Comparison of ENCODE assay signal across 8 mouse cellular contexts in genomic region chr4:102510939-102511391, GRCm38 (mm10).
DNase-seq lines count a peak whose midpoint lies in the region; ATAC-seq and TF ChIP-seq lines count a peak whose summit lies in the region.

No protein-coding gene starts in this region.

- TF ChIP-seq CTCF in embryonic fibroblast, embryonic 13.5 days (IDR thresholded peaks at IDR 0.05; ENCODE audit: borderline replicate concordance, insufficient read depth, low read length), result no peak
- TF ChIP-seq CTCF in stomach, postnatal 0 days (IDR thresholded peaks at IDR 0.05; ENCODE audit: low read depth), result no peak

- H3K4me3 ChIP-seq in embryonic fibroblast, embryonic 13.5 days (ENCODE audit: insufficient read depth, low read length), result no peak overlapping the region
- H3K4me3 ChIP-seq in heart, embryonic 11.5 days (ENCODE audit: low read depth, low read length), result no peak overlapping the region
- H3K4me3 ChIP-seq in liver, embryonic 12.5 days, result no peak overlapping the region; the same call in 1 of the 2 replicates
- H3K4me3 ChIP-seq in stomach, postnatal 0 days (ENCODE audit: low read depth, low read length), result no peak overlapping the region

- 0 out of 2 replicates have a peak, but pooled peaks have one; percentile 10 for TF ChIP-seq POLR2A in embryonic fibroblast, embryonic 13.5 days (IDR thresholded peaks at IDR 0.05; ENCODE audit: low read depth, low read length)

- peak; percentile 51 for DNase-seq in cerebellum, postnatal 14 days
- DNase-seq in cerebellum, adult 9-10 months, result no peak
- DNase-seq in kidney, adult 9 months, result peak; percentile 83
- DNase-seq in naive thymus-derived CD4-positive, alpha-beta T cell, adult 2 months (ENCODE audit: low read depth), result peak; percentile 78
- peak; percentile 59 for DNase-seq in stomach, postnatal 0 days (ENCODE audit: low spot score)

- H3K36me3 ChIP-seq in heart, embryonic 11.5 days (ENCODE audit: control insufficient read depth, insufficient read depth, low read length), result no peaks in the 10 kb centered on the region
- H3K36me3 ChIP-seq in liver, embryonic 12.5 days, result no peaks in the 10 kb centered on the region
- H3K36me3 ChIP-seq in stomach, postnatal 0 days (ENCODE audit: control insufficient read depth, insufficient read depth, low read length), result no peaks in the 10 kb centered on the region

- peak; percentile 90 for TF ChIP-seq EP300 in stomach, postnatal 0 days (optimal IDR thresholded peaks at IDR 0.05)

- peak overlapping the region; percentile 90 for H3K27ac ChIP-seq in embryonic fibroblast, embryonic 13.5 days (ENCODE audit: insufficient read depth, low read length)
- peak overlapping the region; percentile 77 for H3K27ac ChIP-seq in heart, embryonic 11.5 days (ENCODE audit: low read depth, low read length)
- H3K27ac ChIP-seq in liver, embryonic 12.5 days, result 0 out of 2 replicates have a peak overlapping the region, but pooled peaks have one; percentile 42
- H3K27ac ChIP-seq in stomach, postnatal 0 days (replicated peaks), result peak overlapping the region; percentile 86

- peaks cover 11% of the 10 kb centered on the region for H3K4me1 ChIP-seq in embryonic fibroblast, embryonic 13.5 days (ENCODE audit: control insufficient read depth, insufficient read depth, low read length)
- peaks cover 16% of the 10 kb centered on the region for H3K4me1 ChIP-seq in heart, embryonic 11.5 days (ENCODE audit: control insufficient read depth, insufficient read depth, low read length)
- H3K4me1 ChIP-seq in liver, embryonic 12.5 days, result peaks cover 14% of the 10 kb centered on the region; the same call in 1 of the 2 replicates
- peaks cover 7% of the 10 kb centered on the region for H3K4me1 ChIP-seq in stomach, postnatal 0 days (replicated peaks; ENCODE audit: control insufficient read depth, insufficient read depth)

- 35% methylated on average over 8 of the region's 8 CpGs for WGBS in heart, embryonic 11.5 days (ENCODE audit: insufficient replicate concordance)
- 47% methylated on average over 8 of the region's 8 CpGs for WGBS in liver, embryonic 12.5 days (ENCODE audit: insufficient replicate concordance)
- WGBS in stomach, postnatal 0 days, result 15% methylated on average over 8 of the region's 8 CpGs

- 0 out of 2 replicates have a peak, but pooled peaks have one; percentile 40 for ATAC-seq in heart, embryonic 11.5 days (replicated peaks; ENCODE audit: insufficient number of reproducible peaks, low FRiP score, low TSS enrichment)
- no peak for ATAC-seq in liver, embryonic 12.5 days
- ATAC-seq in stomach, postnatal 0 days (ENCODE audit: low FRiP score, low TSS enrichment), result peak; percentile 86

- peak overlapping the region; percentile 55 for H3K4me2 ChIP-seq in heart, embryonic 11.5 days
- peak overlapping the region; percentile 32 for H3K4me2 ChIP-seq in liver, embryonic 12.5 days
- peak overlapping the region; percentile 43 for H3K4me2 ChIP-seq in stomach, postnatal 0 days (replicated peaks; ENCODE audit: low read depth)

- no peak overlapping the region for H3K9ac ChIP-seq in heart, embryonic 11.5 days (ENCODE audit: low read depth, low read length)
- no peak overlapping the region for H3K9ac ChIP-seq in liver, embryonic 12.5 days
- peak overlapping the region; percentile 9 for H3K9ac ChIP-seq in stomach, postnatal 0 days (ENCODE audit: low read length)

- H3K27me3 ChIP-seq in heart, embryonic 11.5 days (ENCODE audit: control insufficient read depth, insufficient read depth, low read length), result no peaks in the 10 kb centered on the region
- H3K27me3 ChIP-seq in liver, embryonic 12.5 days (replicated peaks), result no peaks in the 10 kb centered on the region
- no peaks in the 10 kb centered on the region for H3K27me3 ChIP-seq in stomach, postnatal 0 days (ENCODE audit: control insufficient read depth, insufficient read depth, low read length)

- H3K9me3 ChIP-seq in heart, embryonic 11.5 days (replicated peaks; ENCODE audit: control insufficient read depth, low read length), result no peaks in the 10 kb centered on the region
- H3K9me3 ChIP-seq in liver, embryonic 12.5 days (replicated peaks), result no peaks in the 10 kb centered on the region
- H3K9me3 ChIP-seq in stomach, postnatal 0 days (ENCODE audit: control insufficient read depth, low read length), result no peaks in the 10 kb centered on the region
